Mouse (Mus musculus) bone marrow macrophage, adult 2 months (primary cell): ENCODE measurements around the gene Galntl5.

ENCODE experiments used
- CTCF ChIP-seq: IDR thresholded peaks from 2 replicates; pipeline ENCODE4 v1.5.1; 2012; ENCODE audit warnings: low read depth, mild to moderate bottlenecking, low read length, moderate library complexity
- POLR2A ChIP-seq: IDR thresholded peaks from 2 replicates; pipeline ENCODE4 v1.6.1; 2012; ENCODE audit warnings: mild to moderate bottlenecking, low read depth, low read length, borderline replicate concordance

DNA sequence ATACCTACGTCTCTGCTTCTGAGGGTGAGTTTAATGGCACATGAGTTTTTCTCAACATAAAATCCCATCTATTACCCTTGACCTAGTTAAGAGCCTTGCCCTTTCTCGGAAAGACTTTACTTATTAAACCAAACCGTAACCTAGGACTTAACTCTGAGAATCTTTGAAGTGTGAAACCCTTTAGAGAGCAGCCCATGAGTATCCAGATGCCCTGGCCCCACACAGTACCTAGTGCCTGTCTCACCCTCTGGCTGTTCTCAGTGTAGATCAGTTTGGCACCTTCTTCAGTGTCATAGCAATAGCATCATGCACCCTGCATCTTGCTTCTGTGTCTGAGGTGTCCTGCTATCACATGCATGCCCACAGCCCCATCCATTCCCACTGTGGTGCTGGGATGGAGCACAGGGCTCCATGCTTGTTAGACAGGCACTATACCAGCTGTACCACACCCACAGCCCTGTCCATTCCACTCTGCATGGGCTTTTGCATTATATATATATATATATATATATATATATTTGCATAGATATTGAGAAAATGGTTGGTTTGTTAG is 1.2 kb upstream of the Galntl5 start:
- TF ChIP-seq POLR2A (no peak), CTCF (no peak)
